Mouse (Mus musculus): ENCODE measurements at regions not wholly inside any gene's neighbourhood (a gene's known extent, or its start where the extent isn't known, plus 50 kb on each side); places are given as distances from the start of the nearest gene placed in this dataset.
A peak's percentile ranks its signal among the peaks of the same experiment; 100 is the strongest.

GRCm38 (mm10) chr3:41857446-41857845 lies 115.0 kb downstream of the D3Ertd751e start:
- DNase-seq (ENCODE audit: low read depth), result no peak

GRCm38 (mm10) chr3:41862674-41863073 lies 120.3 kb downstream of the D3Ertd751e start:
- peak; percentile 9 for DNase-seq (ENCODE audit: low read depth)

DNA sequence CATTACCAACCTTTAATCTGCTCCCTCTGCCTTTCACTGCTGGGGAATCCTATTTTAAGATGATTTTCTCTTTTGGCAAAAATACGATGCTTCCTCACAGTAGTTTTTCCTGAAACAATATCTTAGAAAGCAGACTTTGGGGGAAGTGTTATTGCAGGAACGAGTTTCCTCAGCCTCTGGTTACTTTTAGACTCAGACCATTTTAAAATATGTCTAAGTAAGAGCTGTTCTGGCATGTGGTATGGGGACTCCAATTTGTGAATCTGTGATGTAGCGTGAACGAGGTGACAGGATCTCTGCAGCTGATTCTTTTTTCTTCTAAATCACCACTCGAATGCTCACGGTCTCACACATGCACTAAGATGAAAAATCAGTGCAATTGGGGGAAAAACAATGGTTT lies 166.5 kb downstream of the D3Ertd751e start:
- no peak for DNase-seq (ENCODE audit: low read depth)

DNA sequence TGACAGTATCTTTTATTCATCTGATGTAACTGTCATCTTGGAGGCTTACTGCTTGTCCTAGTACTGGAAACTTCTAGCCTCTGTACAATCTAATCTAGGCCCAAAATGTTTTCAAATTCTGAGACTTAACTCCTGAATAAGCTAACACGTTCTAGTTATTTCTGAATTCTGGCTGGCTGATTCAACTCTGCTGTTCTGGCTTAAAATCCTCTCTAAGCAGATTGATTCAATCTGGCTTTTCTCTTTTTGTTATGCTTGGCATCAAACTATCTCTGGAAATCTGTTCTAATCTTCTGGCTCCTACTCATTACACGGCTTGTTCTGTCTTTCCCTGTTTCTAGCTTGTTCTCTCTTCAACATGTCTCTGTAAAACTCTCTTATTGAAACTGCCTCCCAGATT lies 170.8 kb downstream of the D3Ertd751e start:
- no peak for DNase-seq (ENCODE audit: low read depth)

GRCm38 (mm10) chr3:41939843-41940242 lies 197.4 kb downstream of the D3Ertd751e start:
- DNase-seq (ENCODE audit: low read depth), result no peak

GRCm38 (mm10) chr3:41942964-41943363 lies 200.6 kb downstream of the D3Ertd751e start:
- peak; percentile 5 for DNase-seq (ENCODE audit: low read depth)

DNA sequence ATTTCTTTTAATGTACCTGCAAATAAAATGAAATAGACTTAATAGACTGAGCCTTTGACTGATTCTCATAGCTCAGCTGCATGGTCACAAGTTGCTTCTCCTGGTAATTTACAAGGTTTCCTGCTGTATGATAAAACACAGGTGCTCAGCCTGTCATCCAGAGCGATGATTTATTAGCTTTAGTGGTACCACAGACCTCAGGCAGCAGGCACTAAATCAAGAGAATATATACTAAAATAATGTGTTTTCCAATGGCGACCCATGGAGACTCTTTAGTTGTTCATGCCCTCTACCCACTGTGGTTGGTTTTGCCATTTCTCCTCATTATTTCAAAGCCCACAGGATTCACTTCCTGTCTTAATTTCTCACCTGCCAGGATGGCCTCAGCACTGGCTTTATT lies 207.0 kb downstream of the D3Ertd751e start:
- DNase-seq (ENCODE audit: low read depth), result no peak

GRCm38 (mm10) chr3:41957385-41957784 lies 215.0 kb downstream of the D3Ertd751e start:
- peak; percentile 5 for DNase-seq (ENCODE audit: low read depth)

DNA sequence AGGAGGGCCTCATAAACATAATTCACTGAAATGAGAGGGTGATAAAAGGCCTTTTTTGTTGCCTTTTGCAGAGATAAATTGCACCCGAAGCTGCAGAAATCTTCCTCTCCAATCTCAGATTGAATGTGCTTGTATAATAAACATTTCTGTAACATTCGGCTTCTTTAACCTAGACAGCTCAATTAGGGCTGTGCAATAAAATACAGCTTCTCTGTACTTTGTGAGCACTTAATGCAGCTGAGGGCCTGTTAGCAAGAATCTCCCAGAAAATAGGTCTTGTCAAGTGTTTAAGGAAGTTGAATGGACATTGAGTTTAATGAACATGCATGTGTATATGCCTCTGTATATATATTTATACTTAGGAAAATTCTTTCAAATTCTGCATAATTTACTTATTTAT lies 217.8 kb downstream of the D3Ertd751e start:
- DNase-seq (ENCODE audit: low read depth), result no peak

DNA sequence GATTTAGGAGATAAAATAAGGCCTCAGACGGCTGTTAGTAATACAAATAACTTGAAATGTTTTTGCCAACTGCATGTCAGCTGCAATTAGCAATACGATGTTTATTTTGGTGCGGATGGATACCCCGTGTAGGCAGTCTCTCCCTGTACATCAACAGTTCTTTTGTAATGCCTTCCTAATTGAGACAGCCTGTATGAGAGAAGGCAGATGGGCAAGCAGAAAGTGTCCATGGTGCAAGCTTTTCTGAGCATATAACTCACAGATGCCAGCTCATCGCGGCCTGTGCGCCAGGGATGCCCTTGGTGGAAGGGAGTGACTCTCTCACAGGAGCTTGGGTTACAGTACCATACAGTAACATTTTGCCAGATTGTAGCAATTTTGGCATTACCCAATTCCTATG lies 220.5 kb downstream of the D3Ertd751e start:
- DNase-seq (ENCODE audit: low read depth), result no peak

GRCm38 (mm10) chr3:42006672-42007265 lies 264.4 kb downstream of the D3Ertd751e start:
- DNase-seq (ENCODE audit: low read depth), result no peak

DNA sequence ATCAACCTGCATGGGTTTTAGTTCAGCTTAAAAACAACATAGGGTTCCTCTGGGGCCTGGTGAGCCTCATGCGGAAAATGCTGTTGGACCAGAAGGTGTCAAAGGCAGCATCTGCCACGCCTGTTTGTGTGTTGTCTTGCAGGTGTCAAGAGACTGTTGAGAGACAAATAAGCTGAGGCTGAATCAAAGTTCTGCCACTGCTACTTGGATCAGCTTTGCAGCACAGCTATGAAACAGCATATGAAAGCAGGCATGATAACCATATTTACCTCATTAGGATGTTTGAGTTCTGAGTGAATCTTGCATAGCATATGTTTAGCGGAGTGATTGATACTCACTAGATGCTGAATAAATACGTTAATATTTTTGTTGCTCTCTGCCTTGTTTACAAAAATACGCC lies 280.8 kb downstream of the D3Ertd751e start:
- no peak for DNase-seq (ENCODE audit: low read depth)

DNA sequence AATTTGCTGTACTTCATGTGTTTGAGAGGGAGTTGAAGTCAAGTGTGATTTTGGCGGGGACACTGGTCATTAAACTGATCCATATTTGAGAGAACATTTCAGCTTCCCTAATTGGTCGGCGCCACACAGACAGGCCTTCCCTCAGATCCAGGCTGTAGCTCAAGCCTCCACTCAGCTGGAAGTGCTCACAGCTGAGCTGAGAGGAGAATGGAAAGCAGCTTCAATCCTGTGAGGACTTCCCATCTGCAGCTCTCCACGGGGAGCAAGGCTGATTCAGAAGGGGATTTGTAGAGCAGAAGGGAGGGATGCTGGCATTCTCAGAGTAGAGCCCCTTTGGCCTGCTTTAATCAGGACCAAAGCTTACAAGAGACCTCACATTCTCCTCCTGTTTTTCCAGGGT lies 297.2 kb downstream of the D3Ertd751e start:
- DNase-seq (ENCODE audit: low read depth), result no peak

GRCm38 (mm10) chr3:42040270-42040812 lies 297.9 kb downstream of the D3Ertd751e start:
- no peak for DNase-seq (ENCODE audit: low read depth)

DNA sequence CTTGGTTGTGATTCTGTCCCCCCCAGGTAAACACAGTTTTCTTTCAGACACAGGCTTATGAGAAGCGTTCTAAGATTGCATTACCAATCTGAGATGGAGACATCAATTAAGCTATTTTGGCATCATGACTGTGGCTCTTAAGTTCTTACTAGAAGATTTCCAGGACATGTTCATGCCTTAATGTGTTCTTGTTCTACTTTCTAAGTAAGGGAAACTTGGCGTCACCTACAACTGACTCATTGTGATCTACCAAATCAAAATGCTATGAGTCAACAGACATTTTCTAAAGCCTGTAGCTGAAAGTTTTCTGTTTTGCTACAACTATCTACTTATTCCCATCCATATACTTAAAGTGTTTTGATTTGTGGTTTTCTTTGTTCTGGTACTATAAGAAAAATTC lies 298.5 kb downstream of the D3Ertd751e start:
- no peak for DNase-seq (ENCODE audit: low read depth)

- DNase-seq (ENCODE audit: low read depth), result no peak
These were observed 315.0 kb downstream of the D3Ertd751e start for GRCm38 (mm10) chr3:42057286-42057868.

DNA sequence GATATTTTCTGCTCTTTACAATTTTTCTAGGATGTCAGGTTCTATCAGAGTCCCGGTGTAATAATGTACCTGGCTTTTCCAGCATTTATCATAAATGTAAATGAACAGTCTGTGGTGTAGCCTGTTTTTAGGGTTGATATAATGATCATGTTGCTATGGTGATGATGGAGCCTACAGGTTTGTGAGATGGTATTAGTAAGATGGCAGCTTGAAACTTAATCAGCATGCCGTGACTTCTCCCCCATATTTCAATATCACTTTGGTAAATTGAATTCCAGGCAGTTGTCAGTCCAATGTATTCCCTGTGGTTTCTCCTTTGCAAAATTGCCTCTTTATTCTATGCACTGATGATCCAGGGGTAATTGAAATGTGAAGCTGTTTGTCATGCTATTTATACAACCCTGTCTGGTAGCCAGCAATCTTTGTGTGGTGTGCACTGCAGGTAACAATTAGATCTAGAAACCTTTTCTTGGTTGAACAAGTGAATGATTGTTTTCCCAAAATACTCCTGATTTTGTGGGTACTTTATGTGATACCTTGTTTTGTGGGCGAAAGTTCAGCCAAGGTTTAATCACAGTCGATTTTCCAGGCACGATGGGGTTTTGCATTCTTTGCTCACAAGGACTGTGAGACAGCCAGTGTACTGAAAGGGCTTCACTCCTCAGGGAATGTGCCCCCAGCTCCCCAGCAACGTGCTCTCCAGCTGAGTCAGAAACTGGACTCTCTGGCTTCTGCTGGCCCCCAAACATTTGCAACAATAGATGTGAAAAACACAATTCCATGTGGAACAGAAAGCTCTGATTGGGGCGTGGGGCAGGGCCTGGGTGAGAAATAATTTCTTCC lies 322.9 kb downstream of the D3Ertd751e start:
- no peak for DNase-seq (ENCODE audit: low read depth)

GRCm38 (mm10) chr3:42065962-42066361 lies 323.6 kb downstream of the D3Ertd751e start:
- no peak for DNase-seq (ENCODE audit: low read depth)

DNA sequence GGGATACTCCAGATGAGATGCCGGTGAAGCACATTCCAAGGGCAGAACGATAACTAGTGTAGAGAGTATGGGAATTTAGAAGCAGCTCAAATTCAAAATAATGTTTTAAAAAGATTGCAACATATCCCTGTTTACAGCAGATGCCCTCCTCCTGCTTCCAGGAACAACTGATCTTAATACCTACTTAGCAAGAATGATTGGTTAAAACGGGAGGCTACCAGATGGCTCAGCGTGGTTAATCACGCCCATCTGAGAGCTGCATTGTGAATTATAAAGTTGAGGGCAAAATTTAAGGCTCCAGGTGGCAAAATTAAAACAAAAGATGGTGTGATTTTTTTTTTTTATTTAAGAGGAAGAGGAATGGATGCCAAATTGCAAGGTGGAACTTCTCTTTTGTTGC lies 324.6 kb downstream of the D3Ertd751e start:
- DNase-seq (ENCODE audit: low read depth), result no peak

- DNase-seq (ENCODE audit: low read depth), result peak; percentile 83
These were observed 332.3 kb downstream of the D3Ertd751e start for GRCm38 (mm10) chr3:42074532-42075287.

DNA sequence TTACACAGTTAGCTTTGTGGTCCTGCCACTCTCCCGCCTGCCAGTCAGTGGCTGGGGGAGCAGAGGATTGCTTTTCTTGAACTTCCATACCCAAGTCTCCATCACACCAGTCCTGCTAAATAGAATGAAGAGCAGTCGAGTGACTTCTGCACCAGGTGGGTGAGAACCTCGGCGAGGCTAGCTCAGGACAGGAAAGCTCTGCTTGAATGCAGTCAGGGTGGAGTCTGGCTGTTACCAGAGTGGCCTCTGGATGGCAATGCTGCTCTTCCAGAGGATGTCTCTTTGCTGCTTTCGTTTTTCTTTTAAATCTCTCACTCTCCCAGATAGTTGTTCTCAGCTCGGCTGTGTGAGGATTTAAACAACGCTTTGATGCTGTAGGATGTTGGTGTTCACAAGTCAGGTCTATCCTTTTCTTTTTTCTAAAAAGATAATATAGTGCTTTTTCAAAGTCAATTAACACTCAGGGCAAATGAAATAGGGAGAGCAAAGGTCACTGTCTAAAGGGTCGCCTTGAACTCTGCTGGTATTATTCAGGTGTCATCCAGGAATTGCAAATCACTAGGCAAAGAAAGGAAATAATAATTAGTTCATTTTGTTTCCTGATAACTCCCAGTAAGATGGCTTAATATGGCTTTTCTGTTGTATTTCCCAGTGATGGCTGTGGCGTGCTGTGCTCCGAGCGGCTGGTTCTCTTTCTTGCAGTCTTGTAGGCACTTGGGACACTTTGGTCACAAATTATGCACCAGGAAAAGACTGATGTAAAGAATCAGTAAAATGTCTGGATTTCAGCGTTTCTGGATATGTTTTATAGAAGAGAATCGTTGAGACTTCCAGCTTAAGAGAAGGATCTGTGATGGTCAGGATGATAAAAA lies 368.8 kb downstream of the D3Ertd751e start:
- DNase-seq (ENCODE audit: low read depth), result peak; percentile 61

All from NIH3T3 (cell line).